Mouse (Mus musculus) lung, embryonic 14.5 days (tissue): Measurements from ENCODE around the gene Gm20388. TPM values are rescaled to one million over a fixed set of nuclear protein-coding genes. Genes with fewer than 3 reads are reported as not detected.
A peak's percentile ranks its signal among the peaks of the same experiment; 100 is the strongest.

Source experiments
- ATAC-seq: fragments of 200-750 bp; cut with Nextera tagmentation; 2 replicates; pipeline ENCODE4 v1.8.0; 2017; ENCODE audit warnings: mild to moderate bottlenecking, moderate TSS enrichment, moderate library complexity; ENCODE audit not compliant: insufficient read depth
- DNase-seq: peaks from one replicate; pipeline ENCODE4 v3.0.0-alpha.2; 2015
- H3K27ac ChIP-seq: fragments of 300-500 bp; sonication (generic); 2 replicates; pipeline ENCODE4 v1.5.1; 2014; ENCODE audit warnings: low read depth, mild to moderate bottlenecking, moderate library complexity
- H3K27me3 ChIP-seq: fragments of 300-500 bp; sonication (generic); 2 replicates; pipeline ENCODE4 v1.6.1; 2014; ENCODE audit warnings: low read length, control low read depth; ENCODE audit not compliant: insufficient read depth
- H3K36me3 ChIP-seq: fragments of 300-500 bp; sonication (generic); 2 replicates; pipeline ENCODE4 v1.6.1; 2014; ENCODE audit warnings: control low read depth; ENCODE audit not compliant: insufficient read depth
- H3K4me1 ChIP-seq: fragments of 300-500 bp; sonication (generic); 2 replicates; pipeline ENCODE4 v1.6.1; 2014; ENCODE audit warnings: antibody characterized with exemption, control low read depth; ENCODE audit not compliant: insufficient read depth
- H3K4me2 ChIP-seq: fragments of 300-500 bp; sonication (generic); 2 replicates; pipeline ENCODE4 v1.6.1; 2014; ENCODE audit warnings: mild to moderate bottlenecking
- H3K4me3 ChIP-seq: fragments of 300-500 bp; sonication (generic); 2 replicates; pipeline ENCODE4 v1.5.1; 2014; ENCODE audit warnings: low read depth, low read length
- H3K9ac ChIP-seq: fragments of 300-500 bp; sonication (generic); 2 replicates; pipeline ENCODE4 v1.6.1; 2014
- H3K9me3 ChIP-seq: fragments of 300-500 bp; sonication (generic); 2 replicates; pipeline ENCODE4 v1.6.1; 2016; ENCODE audit warnings: low read depth, low read length, control low read depth
- CTCF ChIP-seq: IDR thresholded peaks from 2 replicates; pipeline ENCODE4 v1.5.1; 2016; ENCODE audit warnings: antibody characterized with exemption, low read depth
- WGBS: fragments of 180-500 bp; shearing (Covaris S2); extraction: QIAGEN DNeasy Blood & Tissue Kit; methylation state at CpG from one replicate; pipeline ENCODE4 v1.1.7; 2014; 5-methylcytosine and 5-hydroxymethylcytosine counted together
- polyA plus RNA-seq: library from polyadenylated mRNA; unstranded; fragments of >200 nt; fragmentation: Nextera tagmentation; extraction: Ambion mirVana; gene quantifications from 2 replicates; pipeline ENCODE4 v1.2.1, GENCODE M21; 2014

The Gm20388 gene
- polyA plus RNA-seq, 1 experiment from 2014 or later: not detected

- no peak for ATAC-seq
- Histone ChIP-seq H3K4me3 (no peak overlapping the region), H3K27me3 (no peaks in the 10 kb centered on the region), H3K27ac (no peak overlapping the region), H3K4me1 (0 out of 2 replicates have a peak, but pooled peaks cover 10% of the 10 kb centered on the region), H3K4me2 (no peak overlapping the region), H3K9me3 (no peaks in the 10 kb centered on the region), H3K9ac (no peak overlapping the region), H3K36me3 (no peaks in the 10 kb centered on the region)
- DNase-seq: no peak
- no peak for TF ChIP-seq CTCF
- 91% methylated on average over 10 of the region's 10 CpGs for WGBS
Measured at GRCm38 (mm10) chr8:124275377-124276071, 4364.9 kb downstream of the Gm20388 start.

GRCm38 (mm10) chr8:124277951-124278910, 4367.6 kb downstream of the Gm20388 start:
- TF ChIP-seq CTCF: no peak
- ATAC-seq (no peak), DNase-seq (no peak)
- Histone ChIP-seq H3K4me2 (no peak overlapping the region), H3K27ac (no peak overlapping the region), H3K27me3 (no peaks in the 10 kb centered on the region), H3K4me3 (no peak overlapping the region), H3K4me1 (peaks cover 12% of the 10 kb centered on the region; the same call in 1 of the 2 replicates), H3K36me3 (no peaks in the 10 kb centered on the region), H3K9me3 (no peaks in the 10 kb centered on the region), H3K9ac (no peak overlapping the region)
- 61% methylated on average over 24 of the region's 24 CpGs for WGBS

- Histone ChIP-seq H3K9me3 (no peaks in the 10 kb centered on the region), H3K36me3 (no peaks in the 10 kb centered on the region), H3K4me2 (no peak overlapping the region), H3K4me1 (peaks cover 18% of the 10 kb centered on the region), H3K27me3 (no peaks in the 10 kb centered on the region), H3K27ac (no peak overlapping the region), H3K9ac (no peak overlapping the region), H3K4me3 (no peak overlapping the region)
- WGBS: 65% methylated on average over 7 of the region's 7 CpGs
- TF ChIP-seq CTCF: no peak
- no peak for DNase-seq
- ATAC-seq: no peak
Measured at GRCm38 (mm10) chr8:124278956-124279689, 4368.5 kb downstream of the Gm20388 start.

DNA sequence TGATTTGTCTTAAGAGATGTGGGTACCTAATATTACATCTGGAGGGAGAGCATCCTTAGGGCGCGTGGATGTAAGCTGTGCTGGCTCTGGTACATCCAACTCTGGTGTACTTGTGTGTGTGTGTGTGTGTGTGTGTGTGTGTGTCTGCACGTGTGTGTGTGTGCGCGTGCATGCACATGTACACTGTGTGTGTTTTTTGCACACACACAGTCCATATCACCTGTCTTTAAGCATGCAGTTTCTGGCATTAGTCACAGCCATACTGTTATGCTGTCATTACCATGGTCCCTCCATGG, 4369.0 kb downstream of the Gm20388 start:
- Histone ChIP-seq H3K4me3 (no peak overlapping the region), H3K27me3 (no peaks in the 10 kb centered on the region), H3K4me2 (no peak overlapping the region), H3K27ac (no peak overlapping the region), H3K4me1 (peaks cover 18% of the 10 kb centered on the region), H3K9ac (no peak overlapping the region), H3K36me3 (no peaks in the 10 kb centered on the region), H3K9me3 (no peaks in the 10 kb centered on the region)
- no peak for DNase-seq
- TF ChIP-seq CTCF: no peak
- 96% methylated on average over 5 of the region's 5 CpGs for WGBS
- ATAC-seq: no peak

DNA sequence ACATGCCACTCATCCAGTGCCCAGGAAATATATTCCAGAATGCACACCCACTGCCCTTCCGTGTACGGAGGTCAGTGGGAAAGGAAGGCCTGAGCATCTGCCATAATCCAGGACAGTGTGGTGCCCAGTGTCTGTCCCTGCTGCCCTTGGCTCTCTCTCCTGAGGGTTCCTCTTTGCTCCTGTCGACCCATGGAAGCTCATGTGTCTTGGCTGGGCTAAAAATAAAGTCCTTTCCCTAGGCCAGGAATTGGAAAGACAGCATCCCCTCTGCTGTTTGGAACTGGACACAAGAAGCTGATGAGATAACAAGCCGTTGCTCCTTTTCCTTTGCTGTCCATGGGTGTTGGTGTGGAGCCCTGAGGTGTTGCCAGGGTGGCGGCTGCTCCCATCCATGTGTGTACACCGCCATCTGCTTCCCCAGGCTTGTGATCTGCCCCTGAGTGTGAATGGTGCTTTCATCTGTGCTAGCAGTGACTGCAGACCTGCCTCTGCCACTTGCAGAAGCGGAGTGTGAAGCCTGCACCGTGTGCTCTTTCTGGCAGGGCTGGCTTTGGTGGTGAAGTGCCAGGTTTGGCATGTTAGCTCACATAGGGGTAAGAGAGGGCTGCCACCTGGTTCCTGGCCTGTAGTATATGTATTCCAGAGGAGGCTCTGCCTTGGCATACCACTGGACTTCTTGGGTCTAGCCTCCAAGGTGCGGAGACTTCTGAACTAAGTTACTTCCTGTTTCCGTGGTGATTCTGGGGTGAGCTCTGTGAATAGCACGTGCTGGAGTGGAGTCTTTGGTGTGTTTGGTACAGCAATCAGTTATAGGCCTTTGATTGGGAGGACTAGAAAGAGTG, 4371.3 kb downstream of the Gm20388 start:
- WGBS: 66% methylated on average over 11 of the region's 11 CpGs
- TF ChIP-seq CTCF: no peak
- H3K9me3 ChIP-seq: no peaks in the 10 kb centered on the region
- peaks cover 21% of the 10 kb centered on the region for H3K4me1 ChIP-seq
- DNase-seq: no peak
- H3K27ac ChIP-seq: no peak overlapping the region
- no peak overlapping the region for H3K9ac ChIP-seq
- ATAC-seq: no peak
- H3K4me3 ChIP-seq: no peak overlapping the region
- no peaks in the 10 kb centered on the region for H3K36me3 ChIP-seq
- H3K27me3 ChIP-seq: no peaks in the 10 kb centered on the region
- no peak overlapping the region for H3K4me2 ChIP-seq

DNA sequence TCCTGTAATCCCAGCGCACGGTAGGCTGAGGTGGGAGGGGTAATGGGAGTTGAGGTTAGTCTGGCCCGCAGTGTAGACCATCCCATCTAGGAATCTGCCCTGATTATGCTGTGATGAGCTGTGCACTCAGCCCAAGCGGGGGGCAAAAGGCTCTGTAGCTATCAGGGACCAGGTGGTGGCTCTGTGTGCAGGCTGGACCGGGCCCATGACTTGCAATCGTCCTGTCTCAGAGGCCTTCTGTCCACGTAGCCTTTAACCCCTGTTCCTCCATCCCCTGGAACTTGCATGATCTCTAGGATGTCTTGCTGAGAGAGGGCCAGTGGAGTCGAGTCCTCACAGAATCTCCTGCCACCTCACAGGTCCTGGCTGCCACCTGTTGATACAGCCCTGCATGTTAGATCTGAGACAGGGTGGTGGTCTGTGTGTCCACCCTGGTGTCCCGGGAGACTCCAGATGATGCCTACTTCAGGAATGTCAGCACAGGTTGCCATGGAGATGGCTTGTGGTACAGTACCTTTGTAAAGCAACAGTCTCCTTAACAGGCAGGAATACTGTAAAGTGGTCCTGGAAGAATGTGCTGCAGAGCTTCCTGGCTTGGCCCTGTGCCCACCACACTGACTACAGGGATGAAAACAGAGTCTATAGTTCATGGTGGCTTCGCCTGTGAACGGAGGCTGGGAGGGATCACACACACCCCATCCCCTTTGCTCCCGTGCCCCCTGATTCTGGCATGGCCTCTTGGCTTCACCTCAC, 4372.4 kb downstream of the Gm20388 start:
- DNase-seq (peak; percentile 69), ATAC-seq (no peak)
- Histone ChIP-seq H3K27ac (no peak overlapping the region), H3K27me3 (no peaks in the 10 kb centered on the region), H3K4me2 (no peak overlapping the region), H3K9me3 (no peaks in the 10 kb centered on the region), H3K9ac (no peak overlapping the region; the same call in 1 of the 2 replicates), H3K4me3 (no peak overlapping the region), H3K4me1 (peaks cover 21% of the 10 kb centered on the region), H3K36me3 (no peaks in the 10 kb centered on the region)
- no peak for TF ChIP-seq CTCF
- WGBS: 66% methylated on average over 12 of the region's 12 CpGs
